Mouse (Mus musculus): Measurements from ENCODE around the gene 1700025G04Rik. TPM values are rescaled to one million over a fixed set of nuclear protein-coding genes. Genes with fewer than 3 reads are reported as not detected.
A peak's percentile ranks its signal among the peaks of the same experiment; 100 is the strongest.

1700025G04Rik gene
- polyA plus RNA-seq, 1 experiment from 2014 or later = 29.1 TPM

GRCm38 (mm10) chr1:152006529-152006928 lies 83.4 kb downstream of the 1700025G04Rik start:
- WGBS = 93% methylated on average over 6 of the region's 6 CpGs
- Histone ChIP-seq H3K4me3 (no peak overlapping the region), H3K36me3 (ENCODE audit: poor library complexity, severe bottlenecking) (no peaks in the 10 kb centered on the region), H3K27me3 (no peaks in the 10 kb centered on the region), H3K4me1 (peaks cover 33% of the 10 kb centered on the region), H3K9ac (no peak overlapping the region), H3K9me3 (replicated peaks) (no peaks in the 10 kb centered on the region), H3K4me2 (no peak overlapping the region), H3K27ac (no peak overlapping the region)
- ATAC-seq = no peak

DNA sequence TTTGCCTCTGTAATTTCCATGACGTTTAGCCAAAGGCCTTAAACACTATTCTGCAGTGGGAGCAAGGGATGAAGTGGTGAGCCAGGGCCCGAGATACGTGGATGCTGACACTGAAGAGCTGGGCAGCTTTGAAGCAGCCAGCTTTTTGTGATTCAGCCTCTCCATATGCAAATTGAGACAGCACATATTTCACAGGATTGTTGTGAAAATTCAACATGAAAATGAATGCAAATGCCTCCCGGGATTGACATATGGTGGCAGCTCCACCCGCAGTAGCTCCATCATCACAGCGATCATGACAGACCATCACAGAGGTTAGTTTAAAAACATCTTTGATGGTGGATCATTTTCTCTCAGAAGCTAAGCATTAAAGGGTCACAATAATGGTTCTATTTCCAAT lies 85.4 kb downstream of the 1700025G04Rik start:
- Histone ChIP-seq H3K27ac (peak overlapping the region; percentile 81), H3K9ac (no peak overlapping the region), H3K9me3 (replicated peaks) (no peaks in the 10 kb centered on the region), H3K4me1 (peaks cover 29% of the 10 kb centered on the region), H3K36me3 (ENCODE audit: poor library complexity, severe bottlenecking) (no peaks in the 10 kb centered on the region), H3K4me2 (no peak overlapping the region), H3K4me3 (no peak overlapping the region), H3K27me3 (no peaks in the 10 kb centered on the region)
- ATAC-seq = peak; percentile 69
- WGBS = 39% methylated on average over 6 of the region's 6 CpGs

GRCm38 (mm10) chr1:152000461-152000860 lies 89.5 kb downstream of the 1700025G04Rik start:
- WGBS = 69% methylated on average over 5 of the region's 5 CpGs
- no peak for ATAC-seq

GRCm38 (mm10) chr1:151999424-151999842 lies 90.5 kb downstream of the 1700025G04Rik start:
- Histone ChIP-seq H3K4me2 (no peak overlapping the region), H3K27ac (peak overlapping the region; percentile 49), H3K36me3 (ENCODE audit: poor library complexity, severe bottlenecking) (no peaks in the 10 kb centered on the region), H3K9me3 (replicated peaks) (no peaks in the 10 kb centered on the region), H3K4me3 (no peak overlapping the region), H3K9ac (no peak overlapping the region), H3K4me1 (peaks cover 44% of the 10 kb centered on the region), H3K27me3 (no peaks in the 10 kb centered on the region)
- WGBS = 80% methylated on average over 7 of the region's 7 CpGs
- ATAC-seq = no peak

More at GRCm38 (mm10) chr1:152000461-152000860, 89.5 kb downstream of the 1700025G04Rik start:
- H3K9me3 ChIP-seq (replicated peaks) = no peaks in the 10 kb centered on the region
- no peak overlapping the region for H3K4me2 ChIP-seq
- H3K27ac ChIP-seq = no peak overlapping the region
- no peaks in the 10 kb centered on the region for H3K27me3 ChIP-seq
- H3K4me3 ChIP-seq = no peak overlapping the region
- peaks cover 45% of the 10 kb centered on the region for H3K4me1 ChIP-seq
- no peak overlapping the region for H3K9ac ChIP-seq
- no peaks in the 10 kb centered on the region for H3K36me3 ChIP-seq (ENCODE audit: poor library complexity, severe bottlenecking)

DNA sequence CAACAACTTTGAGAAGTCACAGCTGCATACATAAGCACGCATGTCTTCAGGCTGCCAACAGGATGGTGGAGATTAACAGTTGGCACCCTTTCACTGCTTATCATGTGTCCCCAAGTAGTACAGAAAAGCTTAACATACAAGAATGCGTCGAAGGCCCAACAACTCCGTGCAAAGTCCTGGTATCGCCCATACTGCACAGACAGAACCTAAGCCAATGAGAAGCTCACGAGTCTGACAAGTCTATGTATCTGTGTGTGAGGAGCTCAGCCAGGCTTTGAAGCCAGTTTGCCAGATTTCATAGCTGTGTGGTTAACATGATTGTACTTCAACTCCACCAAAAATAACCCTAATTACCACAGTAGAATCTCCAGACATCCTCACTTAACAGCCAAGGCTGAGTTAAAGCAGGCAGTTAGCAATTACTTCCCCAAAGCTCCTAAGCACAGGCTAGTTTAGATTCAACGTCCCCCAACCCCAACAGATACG lies 91.2 kb downstream of the 1700025G04Rik start:
- Histone ChIP-seq H3K27ac (0 out of 2 replicates have a peak overlapping the region, but pooled peaks have one; percentile 49), H3K9ac (no peak overlapping the region), H3K27me3 (no peaks in the 10 kb centered on the region), H3K4me2 (no peak overlapping the region), H3K36me3 (ENCODE audit: poor library complexity, severe bottlenecking) (no peaks in the 10 kb centered on the region), H3K4me1 (peaks cover 44% of the 10 kb centered on the region), H3K4me3 (no peak overlapping the region), H3K9me3 (replicated peaks) (no peaks in the 10 kb centered on the region)
- peak; percentile 37; the same call in 1 of the 2 replicates for ATAC-seq
- WGBS = 74% methylated on average over 8 of the region's 8 CpGs

DNA sequence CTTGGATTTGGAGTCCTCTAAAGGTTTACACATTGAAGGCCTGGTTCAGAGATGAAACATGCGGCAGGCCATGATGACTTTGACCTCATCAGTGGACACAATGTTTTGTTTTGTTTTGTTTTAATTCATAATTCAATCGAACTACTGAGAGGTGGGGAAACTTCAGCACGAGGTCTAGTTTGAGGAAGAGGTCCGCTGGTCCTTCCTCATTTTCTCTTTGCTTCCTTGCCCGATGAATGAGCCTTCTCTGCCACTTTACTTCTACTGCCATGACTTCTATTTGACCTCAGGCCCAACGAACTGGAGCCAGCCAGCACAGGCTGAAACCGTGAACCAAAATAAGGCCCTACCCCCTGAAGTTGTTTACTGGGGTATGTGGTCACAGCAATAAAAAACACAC lies 92.3 kb downstream of the 1700025G04Rik start:
- 87% methylated on average over 7 of the region's 7 CpGs for WGBS
- Histone ChIP-seq H3K27me3 (no peaks in the 10 kb centered on the region), H3K36me3 (ENCODE audit: poor library complexity, severe bottlenecking) (no peaks in the 10 kb centered on the region), H3K9me3 (replicated peaks) (no peaks in the 10 kb centered on the region), H3K4me2 (no peak overlapping the region), H3K9ac (no peak overlapping the region), H3K27ac (no peak overlapping the region), H3K4me1 (peaks cover 42% of the 10 kb centered on the region), H3K4me3 (no peak overlapping the region)
- no peak for ATAC-seq

- no peaks in the 10 kb centered on the region for H3K36me3 ChIP-seq (ENCODE audit: poor library complexity, severe bottlenecking)
- no peak; the same call in 1 of the 2 replicates for ATAC-seq
- no peak overlapping the region for H3K4me3 ChIP-seq
- H3K27ac ChIP-seq = no peak overlapping the region
- H3K4me2 ChIP-seq = no peak overlapping the region
- peaks cover 4% of the 10 kb centered on the region for H3K9me3 ChIP-seq (replicated peaks)
- H3K4me1 ChIP-seq = peaks cover 42% of the 10 kb centered on the region
- 68% methylated on average over 10 of the region's 10 CpGs for WGBS
- no peak overlapping the region for H3K9ac ChIP-seq
- H3K27me3 ChIP-seq = no peaks in the 10 kb centered on the region
Observed at GRCm38 (mm10) chr1:151995948-151996697, 93.8 kb downstream of the 1700025G04Rik start.

DNA sequence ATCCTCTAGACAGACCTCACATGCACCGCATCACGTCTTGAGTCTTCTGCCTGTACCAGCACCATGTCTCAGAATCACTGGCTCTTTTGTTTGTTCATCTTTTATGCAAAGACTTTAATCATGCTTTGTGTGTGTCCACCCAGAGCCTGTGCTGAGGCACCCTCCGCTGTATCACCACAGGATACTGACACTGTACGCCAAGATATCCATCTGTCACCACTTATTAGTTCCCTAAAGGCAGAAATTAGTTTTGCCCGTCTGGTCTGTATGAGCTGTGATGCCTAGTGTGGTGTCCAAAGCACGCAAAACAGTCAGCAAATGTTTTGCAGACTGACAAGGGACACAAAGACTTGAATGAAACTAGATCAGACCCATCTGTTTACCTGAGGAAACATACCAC lies 95.7 kb downstream of the 1700025G04Rik start:
- no peaks in the 10 kb centered on the region for H3K27me3 ChIP-seq
- H3K4me3 ChIP-seq = no peak overlapping the region
- H3K27ac ChIP-seq = peak overlapping the region; percentile 72
- no peak overlapping the region for H3K4me2 ChIP-seq
- H3K36me3 ChIP-seq (ENCODE audit: poor library complexity, severe bottlenecking) = no peaks in the 10 kb centered on the region
- WGBS = 52% methylated on average over 6 of the region's 6 CpGs
- peak; percentile 75 for ATAC-seq
- H3K9me3 ChIP-seq (replicated peaks) = peaks cover 4% of the 10 kb centered on the region
- H3K4me1 ChIP-seq = peaks cover 32% of the 10 kb centered on the region
- no peak overlapping the region for H3K9ac ChIP-seq

DNA sequence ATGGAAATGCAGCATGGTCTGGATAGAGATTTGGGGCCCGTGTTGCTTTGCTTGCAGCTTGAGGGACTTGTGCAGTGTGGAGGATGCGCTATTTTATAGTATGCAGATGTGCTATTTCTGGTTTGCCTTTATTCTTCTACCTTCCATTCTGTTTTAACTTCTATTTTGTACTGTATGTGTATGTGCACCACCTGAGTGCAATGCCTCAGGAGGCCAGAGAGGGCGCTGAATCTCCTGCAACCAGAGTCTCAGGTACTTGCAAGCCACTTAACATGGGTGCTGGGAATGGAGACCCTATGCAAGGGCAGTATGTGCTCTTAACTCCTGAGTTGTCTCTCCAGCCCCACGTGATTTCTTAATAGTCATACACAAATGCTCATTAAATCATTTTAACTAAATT lies 98.4 kb downstream of the 1700025G04Rik start:
- no peak overlapping the region for H3K9ac ChIP-seq
- ATAC-seq = no peak
- H3K36me3 ChIP-seq (ENCODE audit: poor library complexity, severe bottlenecking) = no peaks in the 10 kb centered on the region
- H3K27me3 ChIP-seq = no peaks in the 10 kb centered on the region
- WGBS = 93% methylated on average over 4 of the region's 4 CpGs
- peaks cover 23% of the 10 kb centered on the region for H3K4me1 ChIP-seq
- peaks cover 4% of the 10 kb centered on the region for H3K9me3 ChIP-seq (replicated peaks)
- no peak overlapping the region for H3K4me3 ChIP-seq
- no peak overlapping the region for H3K4me2 ChIP-seq
- no peak overlapping the region for H3K27ac ChIP-seq

DNA sequence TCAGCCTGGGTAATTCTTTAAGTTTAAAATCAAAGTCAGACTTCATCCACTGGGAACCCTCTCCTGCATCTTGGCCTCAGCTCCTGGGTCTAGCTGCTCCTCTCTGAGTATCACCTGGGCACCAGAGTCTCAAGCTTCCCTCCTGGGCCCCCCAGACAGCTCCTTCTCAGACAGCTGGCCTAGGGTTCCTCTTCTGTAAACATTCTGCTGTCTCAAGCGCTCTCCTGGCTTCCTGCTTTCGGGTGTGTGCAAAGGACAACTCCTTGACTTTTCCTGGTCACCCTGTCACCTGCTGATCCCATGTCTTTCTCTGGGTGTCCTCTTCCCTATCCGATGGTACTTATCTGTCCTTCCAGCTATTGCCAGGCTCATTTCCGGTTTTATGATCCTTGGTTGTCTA lies 99.3 kb downstream of the 1700025G04Rik start:
- peaks cover 4% of the 10 kb centered on the region for H3K9me3 ChIP-seq (replicated peaks)
- H3K36me3 ChIP-seq (ENCODE audit: poor library complexity, severe bottlenecking) = no peaks in the 10 kb centered on the region
- no peaks in the 10 kb centered on the region for H3K27me3 ChIP-seq
- no peak overlapping the region for H3K4me3 ChIP-seq
- WGBS = 93% methylated on average over 4 of the region's 4 CpGs
- no peak overlapping the region for H3K4me2 ChIP-seq
- ATAC-seq = no peak
- H3K9ac ChIP-seq = no peak overlapping the region
- H3K27ac ChIP-seq = no peak overlapping the region
- peaks cover 23% of the 10 kb centered on the region for H3K4me1 ChIP-seq

DNA sequence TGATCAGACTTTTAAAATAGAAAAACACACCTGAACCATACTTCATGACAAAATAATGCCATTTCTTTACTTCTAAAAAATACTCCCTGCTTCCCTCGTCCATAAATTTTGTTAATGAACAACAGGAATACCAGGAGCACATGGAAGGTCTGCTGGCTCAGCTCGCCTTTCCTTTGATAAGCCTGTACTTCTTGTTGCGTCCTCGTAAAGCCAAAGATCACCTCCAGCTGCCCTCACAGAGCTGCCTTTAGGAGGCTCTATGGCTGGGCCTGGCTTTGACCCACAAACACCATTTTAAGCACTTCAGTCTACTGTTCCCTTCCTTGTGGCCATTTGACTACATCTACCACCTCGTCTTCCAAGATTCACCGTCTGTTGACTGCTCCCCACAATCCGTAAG lies 101.2 kb downstream of the 1700025G04Rik start:
- H3K27me3 ChIP-seq = no peaks in the 10 kb centered on the region
- H3K4me2 ChIP-seq = no peak overlapping the region
- H3K4me1 ChIP-seq = peaks cover 30% of the 10 kb centered on the region
- no peak overlapping the region for H3K9ac ChIP-seq
- H3K36me3 ChIP-seq (ENCODE audit: poor library complexity, severe bottlenecking) = no peaks in the 10 kb centered on the region
- ATAC-seq = no peak
- H3K4me3 ChIP-seq = no peak overlapping the region
- 89% methylated on average over 7 of the region's 7 CpGs for WGBS
- peaks cover 4% of the 10 kb centered on the region for H3K9me3 ChIP-seq (replicated peaks)
- H3K27ac ChIP-seq = no peak overlapping the region

DNA sequence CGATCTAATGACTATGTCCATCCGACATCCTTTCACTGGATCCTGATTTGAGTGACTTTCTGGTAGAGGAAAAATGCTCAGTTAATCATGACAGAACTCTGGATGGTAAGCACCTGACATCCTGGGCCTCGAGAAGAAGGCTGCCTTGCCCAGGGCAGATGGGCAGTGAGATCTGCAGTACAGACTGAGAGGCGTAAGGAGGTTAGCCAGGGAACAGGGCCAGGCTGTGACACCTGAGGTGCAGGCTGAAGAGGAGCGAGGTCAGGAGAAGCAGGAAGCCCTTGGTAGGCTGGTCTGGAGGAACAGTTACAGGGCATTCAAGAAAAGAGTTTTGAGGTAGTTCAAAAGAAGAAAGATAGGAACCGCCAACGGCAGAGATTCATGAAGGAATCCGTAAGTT lies 101.9 kb downstream of the 1700025G04Rik start:
- Histone ChIP-seq H3K9ac (no peak overlapping the region), H3K4me2 (no peak overlapping the region), H3K27me3 (no peaks in the 10 kb centered on the region), H3K9me3 (replicated peaks) (peaks cover 4% of the 10 kb centered on the region), H3K27ac (no peak overlapping the region), H3K36me3 (ENCODE audit: poor library complexity, severe bottlenecking) (no peaks in the 10 kb centered on the region), H3K4me3 (no peak overlapping the region), H3K4me1 (peaks cover 37% of the 10 kb centered on the region)
- 87% methylated on average over 8 of the region's 8 CpGs for WGBS
- ATAC-seq = no peak

Data from forebrain, embryonic 13.5 days (tissue).